Mouse (Mus musculus): ENCODE data around the gene Zfp512b. TPM values are rescaled to one million over a fixed set of nuclear protein-coding genes. Genes with fewer than 3 reads are reported as not detected.

Gene Zfp512b
- total RNA-seq, 2 experiments from 2014 or later, result 18.3 to 18.7 TPM

GRCm38 (mm10) chr2:181577981-181578581, 14.5 kb downstream of the Zfp512b start:
- DNase-seq (ENCODE audit: low spot score), result no peak
- intact Hi-C loops (cut with DNase I), result no loop called here

- DNase-seq (ENCODE audit: low spot score), result no peak
- intact Hi-C loops (cut with DNase I), result no loop called here
Observed at GRCm38 (mm10) chr2:181577126-181577525, 15.5 kb downstream of the Zfp512b start.

GRCm38 (mm10) chr2:181576613-181577012, 16.0 kb downstream of the Zfp512b start:
- intact Hi-C loops (cut with DNase I), result no loop called here
- DNase-seq (ENCODE audit: low spot score), result no peak

GRCm38 (mm10) chr2:181574921-181575545, 17.6 kb downstream of the Zfp512b start:
- no peak for DNase-seq (ENCODE audit: low spot score)
- intact Hi-C loops (cut with DNase I), result no loop called here

- DNase-seq (ENCODE audit: low spot score), result no peak
- intact Hi-C loops (cut with DNase I), result no loop called here
Observed at GRCm38 (mm10) chr2:181573961-181574360, 18.6 kb downstream of the Zfp512b start.

- intact Hi-C loops (cut with DNase I), result no loop called here
- no peak for DNase-seq (ENCODE audit: low spot score)
Observed at GRCm38 (mm10) chr2:181572921-181573920, 19.4 kb downstream of the Zfp512b start.

- intact Hi-C loops (cut with DNase I), result no loop called here
- no peak for DNase-seq (ENCODE audit: low spot score)
Observed at GRCm38 (mm10) chr2:181571941-181572670, 20.5 kb downstream of the Zfp512b start.

- no peak for DNase-seq (ENCODE audit: low spot score)
- intact Hi-C loops (cut with DNase I), result no loop called here
Observed at GRCm38 (mm10) chr2:181570921-181571595, 21.5 kb downstream of the Zfp512b start.

GRCm38 (mm10) chr2:181570375-181570774, 22.2 kb downstream of the Zfp512b start:
- intact Hi-C loops (cut with DNase I), result no loop called here
- DNase-seq (ENCODE audit: low spot score), result no peak

GRCm38 (mm10) chr2:181569856-181570255, 22.7 kb downstream of the Zfp512b start:
- intact Hi-C loops (cut with DNase I), result loop anchor here (2.0 to 5.0 kb wide), 2 partner anchors 47 to 158 kb away; no protein-coding TSS in a partner anchor
- DNase-seq (ENCODE audit: low spot score), result no peak

GRCm38 (mm10) chr2:181568272-181569008, 24.2 kb downstream of the Zfp512b start:
- intact Hi-C loops (cut with DNase I), result loop anchor here (2.0 to 5.0 kb wide), 2 partner anchors 46 to 156 kb away; no protein-coding TSS in a partner anchor
- DNase-seq (ENCODE audit: low spot score), result no peak

GRCm38 (mm10) chr2:181567338-181567737, 25.3 kb downstream of the Zfp512b start:
- no peak for DNase-seq (ENCODE audit: low spot score)
- intact Hi-C loops (cut with DNase I), result loop anchor here (5.0 kb wide), 1 partner anchor 155 kb away; no protein-coding TSS in a partner anchor

GRCm38 (mm10) chr2:181553772-181554171, 38.8 kb downstream of the Zfp512b start:
- intact Hi-C loops (cut with DNase I), result no loop called here
- no peak for DNase-seq (ENCODE audit: low spot score)

- no peak for DNase-seq (ENCODE audit: low spot score)
- intact Hi-C loops (cut with DNase I), result no loop called here
Observed at GRCm38 (mm10) chr2:181550233-181550632, 42.4 kb downstream of the Zfp512b start.

GRCm38 (mm10) chr2:181548682-181549081, 43.9 kb downstream of the Zfp512b start:
- no peak for DNase-seq (ENCODE audit: low spot score)
- intact Hi-C loops (cut with DNase I), result no loop called here

- DNase-seq (ENCODE audit: low spot score), result no peak
- intact Hi-C loops (cut with DNase I), result no loop called here
Observed at GRCm38 (mm10) chr2:181548227-181548626, 44.4 kb downstream of the Zfp512b start.

GRCm38 (mm10) chr2:181546142-181546541, 46.5 kb downstream of the Zfp512b start:
- DNase-seq (ENCODE audit: low spot score), result no peak
- intact Hi-C loops (cut with DNase I), result no loop called here

- intact Hi-C loops (cut with DNase I), result no loop called here
- DNase-seq (ENCODE audit: low spot score), result no peak
Observed at GRCm38 (mm10) chr2:181541761-181542380, 50.7 kb downstream of the Zfp512b start.

Measured in heart, postnatal 25 days (tissue).